Mouse (Mus musculus) ZHBTc4 (cell line): ENCODE results near the gene Tnfrsf13c.

ENCODE experiments used
- DNase-seq: peaks from one replicate; pipeline ENCODE4 v3.0.0-alpha.2; 2011; ENCODE audit warnings: low read depth, low spot score

Gene Tnfrsf13c

GRCm38 (mm10) chr15:82230098-82230611, 6.0 kb upstream of the Tnfrsf13c start:
- DNase-seq: no peak

- no peak for DNase-seq
These were observed 5.4 kb upstream of the Tnfrsf13c start for GRCm38 (mm10) chr15:82229542-82230045.

- DNase-seq: no peak
These were observed 1.6 kb upstream of the Tnfrsf13c start for GRCm38 (mm10) chr15:82225769-82226168.

- no peak for DNase-seq
These were observed 540 bp upstream of the Tnfrsf13c start for GRCm38 (mm10) chr15:82224602-82225215.

- no peak for DNase-seq
These were observed 918 bp downstream of the Tnfrsf13c start for GRCm38 (mm10) chr15:82223251-82223650.

GRCm38 (mm10) chr15:82221104-82221860, 2.9 kb downstream of the Tnfrsf13c start:
- peak; percentile 77 for DNase-seq

- DNase-seq: no peak
These were observed 4.0 kb downstream of the Tnfrsf13c start for GRCm38 (mm10) chr15:82220003-82220675.

GRCm38 (mm10) chr15:82218778-82219666, 5.1 kb downstream of the Tnfrsf13c start:
- DNase-seq: peak; percentile 66

- no peak for DNase-seq
These were observed 6.2 kb downstream of the Tnfrsf13c start for GRCm38 (mm10) chr15:82217980-82218379.

GRCm38 (mm10) chr15:82217039-82217438, 7.1 kb downstream of the Tnfrsf13c start:
- peak; percentile 64 for DNase-seq

GRCm38 (mm10) chr15:82216142-82216827, 7.9 kb downstream of the Tnfrsf13c start:
- no peak for DNase-seq

- no peak for DNase-seq
These were observed 8.7 kb downstream of the Tnfrsf13c start for GRCm38 (mm10) chr15:82215332-82216046.

- DNase-seq: no peak
These were observed 10.9 kb downstream of the Tnfrsf13c start for GRCm38 (mm10) chr15:82213222-82213621.

- peak; percentile 64 for DNase-seq
These were observed 11.5 kb downstream of the Tnfrsf13c start, which contains the start of gene Shisa8 for GRCm38 (mm10) chr15:82212752-82213063. Shisa8 (minus strand) TSS chr15:82212815.

GRCm38 (mm10) chr15:82211911-82212751, 12.0 kb downstream of the Tnfrsf13c start:
- peak; percentile 65 for DNase-seq

- no peak for DNase-seq
These were observed 12.9 kb downstream of the Tnfrsf13c start for GRCm38 (mm10) chr15:82211281-82211680.

GRCm38 (mm10) chr15:82210801-82211200, 13.4 kb downstream of the Tnfrsf13c start:
- DNase-seq: no peak

- no peak for DNase-seq
These were observed 14.7 kb downstream of the Tnfrsf13c start for GRCm38 (mm10) chr15:82209295-82210050.
